Mouse (Mus musculus) heart, adult 11 months (tissue): ENCODE data around the gene C530008M17Rik.
A peak's percentile ranks its signal among the peaks of the same experiment; 100 is the strongest.

Source experiments
- DNase-seq: peaks from one replicate; pipeline ENCODE4 v3.0.0; 2022

C530008M17Rik gene

GRCm38 (mm10) chr5:76656212-76656611, at the start of gene C530008M17Rik:
Gene C530008M17Rik (plus strand): TSS chr5:76656512.
- no peak for DNase-seq

- no peak for DNase-seq
These were observed 46.5 kb upstream of the C530008M17Rik start for GRCm38 (mm10) chr5:76609702-76610370.

- DNase-seq: peak; percentile 23
These were observed 43.3 kb upstream of the C530008M17Rik start for GRCm38 (mm10) chr5:76612867-76613499.

- peak; percentile 33 for DNase-seq
These were observed 41.0 kb upstream of the C530008M17Rik start for GRCm38 (mm10) chr5:76615276-76615675.

DNA sequence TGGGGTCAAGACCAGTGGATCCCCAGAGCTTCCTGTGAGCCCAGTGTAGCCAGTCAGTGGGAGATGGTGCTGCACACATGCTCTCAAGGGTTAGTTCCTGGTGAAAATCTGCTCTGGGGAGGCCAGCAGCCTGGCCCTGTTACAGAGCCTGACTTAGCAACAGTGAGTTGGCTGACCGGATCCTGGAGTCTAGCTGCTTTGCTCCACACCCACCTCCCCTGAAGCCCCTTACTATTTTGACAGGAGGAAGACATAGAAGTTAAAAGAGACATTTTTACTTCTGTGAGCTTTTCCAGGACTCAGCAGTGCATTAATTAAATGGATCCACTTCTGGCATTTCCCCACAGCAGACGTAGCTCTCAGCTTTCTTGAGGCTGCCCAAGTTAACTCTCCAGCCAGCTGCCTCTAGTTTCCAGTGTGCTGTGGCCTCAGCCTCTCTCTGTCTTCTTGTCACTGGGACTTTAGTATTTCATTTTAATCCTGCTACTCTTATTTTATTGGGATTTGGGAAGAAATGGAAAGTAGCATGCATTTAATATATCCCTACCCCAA, 40.0 kb upstream of the C530008M17Rik start:
- peak; percentile 77 for DNase-seq

- no peak for DNase-seq
These were observed 37.6 kb upstream of the C530008M17Rik start for GRCm38 (mm10) chr5:76618750-76619149.

GRCm38 (mm10) chr5:76623759-76624158, 32.6 kb upstream of the C530008M17Rik start:
- peak; percentile 45 for DNase-seq

DNA sequence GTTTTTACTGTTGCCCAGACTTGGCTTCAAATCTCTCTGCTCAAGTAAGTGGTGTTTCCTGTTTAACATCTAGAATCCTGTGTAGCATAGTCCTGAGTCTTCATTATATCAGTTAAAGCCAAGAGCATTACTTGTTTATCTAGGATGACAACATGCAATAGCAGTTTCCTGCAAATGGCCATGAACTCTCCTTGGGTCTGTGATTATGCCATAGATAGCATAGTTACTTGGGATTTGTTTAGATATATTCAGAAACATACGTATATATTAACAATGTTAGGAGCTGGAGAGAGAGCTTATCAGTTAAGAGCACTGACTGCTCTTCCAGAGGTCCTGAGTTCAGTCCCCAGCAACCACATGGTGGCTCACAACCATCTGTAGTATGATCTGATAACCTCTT, 28.5 kb upstream of the C530008M17Rik start:
- peak; percentile 34 for DNase-seq

GRCm38 (mm10) chr5:76634012-76634411, 22.3 kb upstream of the C530008M17Rik start:
- DNase-seq: peak; percentile 70

GRCm38 (mm10) chr5:76635592-76635991, 20.7 kb upstream of the C530008M17Rik start:
- DNase-seq: peak; percentile 77

- no peak for DNase-seq
These were observed 14.2 kb upstream of the C530008M17Rik start for GRCm38 (mm10) chr5:76642076-76642475.

DNA sequence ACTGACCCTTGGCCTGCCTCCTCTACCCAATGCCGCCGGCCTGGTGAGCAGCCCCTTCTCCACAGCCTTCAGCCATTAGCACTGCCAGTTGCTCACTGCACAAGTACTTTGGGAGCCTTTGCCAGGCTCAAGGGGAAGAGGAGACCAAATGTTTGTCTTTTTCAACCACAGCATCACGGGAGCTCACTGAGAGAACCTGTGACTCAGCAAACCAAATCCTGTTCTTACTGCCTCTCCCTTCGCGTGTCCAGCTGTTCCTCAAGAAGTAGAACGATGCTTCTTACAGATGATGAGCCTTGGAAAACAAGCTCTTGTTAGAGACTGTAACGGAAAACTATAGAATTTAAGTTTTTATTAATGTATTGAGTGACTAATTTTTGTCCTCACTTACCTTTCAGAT, 12.1 kb upstream of the C530008M17Rik start:
- peak; percentile 9 for DNase-seq

GRCm38 (mm10) chr5:76645091-76645868, 11.0 kb upstream of the C530008M17Rik start:
- DNase-seq: peak; percentile 73

DNA sequence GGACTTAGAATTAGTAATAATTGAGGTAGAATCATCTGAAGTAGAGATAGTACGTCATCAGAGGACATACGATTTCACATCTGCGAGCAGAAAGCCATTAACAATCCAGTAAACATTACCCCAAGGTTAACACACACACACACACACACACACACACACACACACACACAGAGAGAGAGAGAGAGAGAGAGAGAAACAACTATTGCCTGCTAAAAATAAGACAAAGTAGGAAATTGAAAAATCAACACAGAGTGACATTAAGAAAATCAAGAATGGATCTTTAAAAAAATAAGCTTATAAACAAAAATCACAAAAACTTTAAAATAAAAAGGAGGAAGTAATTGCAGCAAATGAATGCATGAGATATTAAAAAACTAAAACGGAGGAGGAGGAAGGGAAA, 6.4 kb upstream of the C530008M17Rik start:
- peak; percentile 10 for DNase-seq

GRCm38 (mm10) chr5:76651151-76651725, 5.1 kb upstream of the C530008M17Rik start:
- peak; percentile 55 for DNase-seq

DNA sequence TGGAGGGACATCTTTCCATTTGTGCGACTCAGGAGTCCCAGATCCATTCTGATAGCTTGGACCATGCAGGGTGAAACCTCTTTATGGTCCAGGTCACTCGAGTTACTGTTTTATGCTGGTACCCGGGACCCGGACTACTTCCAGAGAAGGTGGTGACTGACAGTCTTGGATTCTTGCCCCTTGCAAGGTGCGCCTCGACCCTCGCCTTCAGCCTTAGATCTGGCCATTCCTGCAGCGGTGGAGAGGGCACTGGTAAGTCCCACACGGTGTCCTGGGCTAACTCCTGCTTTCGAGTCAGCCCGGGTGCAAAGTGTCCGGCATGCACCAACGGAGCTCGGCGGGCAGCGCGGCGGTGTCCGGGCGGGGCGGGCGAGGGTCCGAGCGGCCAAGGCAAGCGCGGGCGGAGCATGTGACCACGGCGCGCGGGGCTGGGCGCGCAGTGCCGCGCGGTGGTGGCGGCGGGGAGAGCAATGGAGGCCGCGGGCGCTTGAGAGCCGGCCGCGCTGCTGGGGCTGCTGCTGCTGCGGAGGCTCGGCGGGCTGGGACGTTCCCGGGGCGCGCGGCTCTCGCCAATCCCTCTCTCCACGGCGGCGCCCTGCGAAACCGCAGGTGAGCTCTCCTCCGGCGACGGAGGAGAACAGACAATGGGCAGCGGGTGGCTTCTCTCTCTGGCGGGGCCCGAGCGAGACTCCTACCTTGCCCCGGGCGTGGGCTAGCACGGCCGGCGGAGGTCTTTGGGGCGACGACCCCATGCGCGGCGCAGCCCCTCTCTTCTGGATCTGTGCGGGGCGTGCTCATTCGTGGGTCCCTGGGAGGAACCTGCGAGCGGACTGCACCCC, 1.2 kb downstream of the C530008M17Rik start:
- DNase-seq: peak; percentile 77

- DNase-seq: peak; percentile 85
These were observed 2.0 kb downstream of the C530008M17Rik start for GRCm38 (mm10) chr5:76658084-76658934.

GRCm38 (mm10) chr5:76659958-76660635, 3.8 kb downstream of the C530008M17Rik start:
- peak; percentile 79 for DNase-seq

- peak; percentile 55 for DNase-seq
These were observed 5.0 kb downstream of the C530008M17Rik start for GRCm38 (mm10) chr5:76661310-76661709.

DNA sequence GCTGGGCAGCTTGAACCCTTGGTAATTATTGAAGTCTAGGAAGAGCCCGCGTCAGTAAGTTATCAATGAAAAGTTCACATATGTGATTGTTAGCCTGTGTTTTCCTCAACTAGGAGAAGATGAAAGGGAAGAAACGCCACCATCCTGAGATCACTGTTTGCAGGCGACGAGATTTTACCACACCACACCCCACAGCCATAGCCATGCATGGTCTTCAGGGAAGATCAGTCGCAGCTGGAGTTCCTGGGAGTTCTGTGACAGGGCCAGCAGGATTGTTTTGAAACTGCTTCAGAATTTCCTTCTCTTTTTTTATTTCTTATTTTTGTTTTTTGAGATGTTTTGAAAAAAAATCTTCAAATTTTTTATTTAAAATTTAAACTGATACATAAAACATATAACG, 8.6 kb downstream of the C530008M17Rik start:
- DNase-seq: no peak
